Mouse (Mus musculus) fibroblast of lung, adult 2 months (primary cell): ENCODE results near the gene R3hdm2.
A peak's percentile ranks its signal among the peaks of the same experiment; 100 is the strongest.

ENCODE experiments used
- DNase-seq: peaks from one replicate; pipeline ENCODE4 v3.0.0-alpha.2; 2011; ENCODE audit warnings: low read depth

The R3hdm2 gene

DNA sequence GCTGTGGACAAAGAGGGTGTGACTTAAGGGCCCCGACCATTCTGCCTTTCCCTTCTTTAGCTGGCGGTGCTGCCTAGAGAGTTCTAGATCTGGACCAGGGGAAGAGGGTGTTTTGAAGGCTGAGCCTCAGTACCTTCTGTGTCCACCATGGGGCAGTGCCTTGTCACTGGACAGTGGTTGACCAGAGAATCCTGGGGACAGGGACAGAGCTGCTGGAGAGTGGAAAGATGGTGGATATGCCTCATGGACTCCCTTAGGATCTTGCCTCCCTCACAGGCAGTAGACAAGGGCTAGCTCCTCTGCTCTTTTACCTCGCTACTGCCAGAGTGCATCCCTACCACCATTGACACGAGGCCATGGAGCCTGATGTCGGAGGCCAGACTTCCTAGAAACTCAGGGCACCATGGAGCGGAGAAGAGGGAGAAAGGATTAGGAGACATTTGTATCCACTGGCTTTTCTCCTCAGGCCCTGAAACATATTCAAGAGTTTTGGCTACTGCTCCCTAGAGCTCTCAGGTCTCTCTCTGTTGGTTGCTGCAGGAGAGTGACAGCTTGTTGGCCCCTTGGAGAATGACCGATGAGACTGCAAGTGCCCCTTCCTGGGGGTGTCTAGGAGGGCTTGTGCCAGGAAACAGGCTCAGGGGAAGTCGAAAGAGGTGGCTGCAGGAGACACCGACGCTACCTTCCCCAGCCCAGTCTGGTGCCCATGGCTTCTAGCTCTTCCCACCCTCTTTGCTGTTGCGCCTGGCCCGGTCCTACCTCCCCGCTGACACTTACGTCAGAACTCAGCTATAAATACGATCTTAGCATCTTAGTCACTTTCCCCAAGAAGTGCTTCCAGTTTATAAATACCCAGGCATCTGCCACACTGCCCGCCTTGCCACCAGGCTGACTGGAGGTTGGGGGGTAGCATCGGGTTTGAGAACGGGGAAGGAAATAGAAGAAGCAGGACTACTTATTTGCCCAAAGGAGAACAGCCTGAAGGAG is 25.9 kb upstream of the R3hdm2 start, which contains the start of gene Inhbe:
Gene Inhbe, minus strand, starts transcription at position 503 of the 987 bp plus-strand sequence.
- no peak for DNase-seq

- no peak for DNase-seq
These were observed 24.8 kb upstream of the R3hdm2 start for GRCm38 (mm10) chr10:127355336-127355735.

GRCm38 (mm10) chr10:127360714-127361113 is 19.4 kb upstream of the R3hdm2 start:
- DNase-seq = no peak

GRCm38 (mm10) chr10:127367116-127367515 is 13.0 kb upstream of the R3hdm2 start:
- DNase-seq = no peak

DNA sequence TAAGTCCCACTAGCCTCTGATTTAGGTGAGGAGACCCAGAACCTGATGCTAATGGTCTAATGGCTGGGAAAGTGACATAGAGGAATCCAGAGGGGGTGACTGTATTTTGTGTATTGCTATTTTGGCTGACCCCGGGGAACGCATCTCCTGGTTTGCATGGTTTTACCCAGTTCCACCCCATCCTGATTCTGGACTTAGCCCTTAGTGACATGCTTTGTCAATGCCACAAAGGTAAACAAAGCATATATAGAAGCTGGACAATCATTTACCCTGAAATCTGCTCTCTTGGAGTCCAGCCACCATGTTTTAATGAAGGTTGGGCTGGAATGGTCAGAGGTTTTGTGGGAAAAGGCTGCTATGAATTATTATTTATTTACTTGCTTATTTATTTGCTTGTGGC is 11.9 kb upstream of the R3hdm2 start:
- DNase-seq = no peak

GRCm38 (mm10) chr10:127369834-127370820 is 10.0 kb upstream of the R3hdm2 start, which contains the start of gene Inhbc:
Inhbc (minus strand) TSS chr10:127370431.
- DNase-seq = no peak

GRCm38 (mm10) chr10:127371023-127371422 is 9.1 kb upstream of the R3hdm2 start:
- DNase-seq = no peak

GRCm38 (mm10) chr10:127377700-127378099 is 2.4 kb upstream of the R3hdm2 start:
- DNase-seq = no peak

DNA sequence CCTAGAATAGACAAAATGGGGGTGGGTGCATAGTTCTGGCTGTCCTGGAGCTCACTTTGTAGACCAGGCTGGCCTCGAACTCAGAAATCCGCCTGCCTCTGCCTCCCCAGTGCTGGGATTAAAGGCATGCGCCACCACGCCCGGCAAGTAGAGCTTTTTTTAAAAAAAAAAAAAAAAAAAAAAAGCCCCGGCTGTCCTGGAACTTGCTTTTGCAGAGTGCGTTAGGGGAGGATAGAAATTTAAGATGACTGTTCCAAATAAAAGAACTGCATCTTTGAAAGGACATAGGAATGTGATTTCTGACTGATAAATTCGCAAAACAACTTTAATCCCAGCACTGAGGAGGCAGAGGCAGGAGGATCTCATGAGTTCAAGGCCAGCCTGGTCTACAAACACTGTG is 473 bp upstream of the R3hdm2 start:
- DNase-seq = no peak

DNA sequence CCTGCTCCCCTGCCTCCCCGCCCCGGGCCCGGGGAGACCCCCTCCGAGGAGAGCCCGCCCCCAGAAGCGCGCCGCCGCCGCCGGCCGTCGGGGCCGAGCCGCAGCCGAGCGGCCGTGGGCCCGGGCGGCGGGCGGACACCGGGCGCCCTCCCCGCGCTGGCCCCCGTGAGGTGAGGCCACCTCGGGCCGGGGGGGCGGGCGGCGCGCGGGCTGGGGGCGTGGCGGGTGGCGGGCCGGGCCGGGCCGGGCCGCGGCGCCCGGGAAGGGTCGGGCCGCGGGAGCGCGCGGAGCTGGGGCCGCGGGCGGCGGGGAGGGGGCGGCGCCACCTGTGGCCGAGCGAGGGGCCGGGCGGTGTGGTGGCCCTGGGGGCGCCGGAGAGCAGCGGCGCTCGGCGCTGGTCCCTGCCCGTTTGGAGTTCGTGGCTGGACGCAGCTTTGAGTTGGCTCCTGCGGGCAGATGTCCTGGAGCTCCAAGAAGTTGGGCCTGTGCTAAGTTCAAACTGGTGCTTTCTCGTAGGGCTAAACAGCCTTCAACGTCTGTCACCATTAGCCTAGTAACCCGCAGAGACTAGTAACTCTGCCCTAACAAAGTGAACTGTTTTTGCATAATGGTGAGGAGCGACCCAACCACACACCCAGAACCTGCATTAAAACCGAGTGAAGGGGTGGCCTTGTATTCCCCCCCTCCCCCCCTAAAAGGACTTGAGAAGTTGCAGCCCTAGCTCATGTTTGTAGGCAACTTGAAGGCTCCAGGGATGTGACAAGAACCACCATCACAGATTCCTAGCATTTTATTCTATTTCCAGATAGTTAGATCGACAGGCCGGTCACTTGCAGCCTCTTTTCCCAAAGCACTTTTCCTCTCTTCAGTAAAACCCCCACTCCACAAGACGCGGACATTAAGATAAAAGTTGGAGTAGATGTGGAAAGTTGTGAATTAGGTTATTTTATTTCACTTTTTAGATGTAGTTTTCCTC is 928 bp downstream of the R3hdm2 start:
- peak; percentile 13 for DNase-seq

GRCm38 (mm10) chr10:127381743-127382134 is 1.6 kb downstream of the R3hdm2 start:
- no peak for DNase-seq

- no peak for DNase-seq
These were observed 11.6 kb downstream of the R3hdm2 start for GRCm38 (mm10) chr10:127391774-127392173.

DNA sequence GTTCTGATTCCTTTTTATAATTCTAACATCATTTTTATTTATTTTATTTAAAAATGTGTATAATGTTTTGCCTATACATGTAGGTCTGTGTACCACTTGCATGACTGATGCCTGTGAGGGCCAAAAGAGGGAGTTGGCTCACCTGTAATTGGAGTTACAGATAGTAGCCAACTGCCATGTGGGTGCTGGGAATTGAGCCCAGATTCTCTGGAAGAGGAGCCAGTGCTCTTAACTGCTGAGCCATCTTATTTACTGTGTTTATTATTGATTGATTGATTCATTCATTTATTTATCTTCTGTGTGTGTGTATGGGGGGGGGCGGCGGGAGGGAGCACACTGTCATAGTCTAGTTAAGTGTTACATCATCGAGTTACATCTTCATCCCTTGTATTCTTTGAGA is 24.6 kb downstream of the R3hdm2 start:
- DNase-seq = no peak

DNA sequence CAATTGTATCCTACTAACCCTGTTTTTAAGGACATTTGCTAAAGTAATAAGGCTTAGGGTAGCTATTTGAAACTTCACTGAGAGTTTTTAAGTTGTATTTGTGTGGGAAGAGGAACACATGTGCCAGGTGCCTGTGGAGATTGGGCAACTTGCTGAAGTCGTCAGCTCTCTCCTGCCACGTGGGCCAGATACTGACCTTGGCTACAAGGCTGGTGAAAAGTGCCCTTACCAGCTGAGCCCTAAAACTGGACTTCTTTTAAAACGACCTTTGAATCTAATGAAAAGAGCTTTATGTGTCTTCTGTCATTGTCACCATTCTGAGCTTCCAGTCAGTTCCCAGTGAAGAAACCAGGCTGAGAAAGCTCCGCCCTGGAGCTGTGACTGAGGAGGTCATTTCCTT is 27.3 kb downstream of the R3hdm2 start:
- DNase-seq = no peak

- no peak for DNase-seq
These were observed 32.0 kb downstream of the R3hdm2 start for GRCm38 (mm10) chr10:127412101-127412500.

DNA sequence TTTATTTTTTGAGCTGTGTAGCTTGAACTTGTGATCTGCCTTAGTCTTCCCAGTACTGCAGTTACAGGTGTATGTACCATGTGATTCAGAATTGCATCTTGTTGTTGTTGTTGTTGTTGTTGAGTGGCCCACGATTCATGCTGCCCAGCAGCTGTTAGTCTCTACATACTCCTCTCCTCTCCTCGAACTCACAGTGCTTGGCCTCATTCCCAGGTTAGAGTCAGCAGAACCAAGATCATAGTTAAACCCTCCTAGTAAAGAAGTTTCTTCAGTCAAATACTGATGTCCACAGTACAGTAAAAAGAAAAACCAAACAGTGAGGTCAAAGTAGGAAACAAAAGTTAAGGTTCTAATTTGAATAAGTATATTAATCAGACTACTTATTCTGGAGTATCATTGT is 32.6 kb downstream of the R3hdm2 start:
- DNase-seq = no peak

- no peak for DNase-seq
These were observed 33.5 kb downstream of the R3hdm2 start for GRCm38 (mm10) chr10:127413585-127413984.

DNA sequence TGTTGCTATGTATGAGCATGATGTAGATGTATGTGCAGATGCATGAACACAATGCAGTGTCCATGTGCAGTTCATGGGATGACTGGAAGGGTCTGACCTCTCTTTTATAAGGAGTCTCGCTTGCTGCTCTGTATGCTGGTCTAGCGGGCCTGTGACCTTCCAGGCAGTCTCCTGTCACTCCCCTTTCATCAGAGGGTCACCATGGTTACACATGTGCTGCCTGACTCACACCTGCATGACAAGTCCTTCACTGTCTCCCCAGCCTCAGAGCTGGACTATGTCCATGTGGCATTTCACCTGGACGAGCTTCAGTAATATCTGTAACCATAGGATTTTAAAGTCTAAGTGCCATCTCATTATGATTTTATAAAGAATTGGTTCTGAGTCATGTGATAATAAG is 34.0 kb downstream of the R3hdm2 start:
- no peak for DNase-seq

- no peak for DNase-seq
These were observed 40.0 kb downstream of the R3hdm2 start for GRCm38 (mm10) chr10:127420131-127420530.

GRCm38 (mm10) chr10:127420676-127421353 is 40.7 kb downstream of the R3hdm2 start:
- DNase-seq = no peak

DNA sequence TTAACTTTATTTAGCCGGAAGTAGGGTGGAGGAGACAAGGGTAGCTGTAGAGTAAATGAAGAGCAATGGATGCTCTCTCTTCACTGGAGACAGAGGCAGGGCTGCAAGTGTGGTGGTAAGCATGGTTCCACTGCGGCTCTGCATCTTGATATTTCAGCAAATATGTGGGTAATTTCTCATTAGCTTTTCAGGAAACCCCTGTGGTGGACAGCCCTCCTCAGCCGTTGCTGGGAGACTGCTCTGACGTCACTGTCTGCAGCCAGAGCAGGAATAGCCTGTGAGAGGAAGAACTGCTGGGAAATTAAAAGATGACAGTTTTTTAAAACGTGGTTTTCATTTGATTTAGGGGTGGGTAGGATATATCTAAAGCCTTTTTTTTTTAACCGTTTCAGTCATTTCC is 41.9 kb downstream of the R3hdm2 start:
- DNase-seq = peak; percentile 27
